Mouse (Mus musculus) neural tube, embryonic 13.5 days (tissue): ENCODE data around the gene Patj. TPM values are rescaled to one million over a fixed set of nuclear protein-coding genes. Genes with fewer than 3 reads are reported as not detected.
"Not testable (repeated sequence)": the region's sequence is repeated elsewhere in the genome, so short reads cannot be mapped to it uniquely, and the experiment has no call there.

Experiments used
- ATAC-seq: fragments of 200-750 bp; cut with Nextera tagmentation; 2 replicates; pipeline ENCODE4 v1.8.0; 2017; ENCODE audit warnings: low read depth, mild to moderate bottlenecking, moderate TSS enrichment, moderate library complexity
- H3K27ac ChIP-seq: fragments of 300-500 bp; sonication (generic); replicated peaks from 2 replicates; pipeline ENCODE4 v1.5.1; 2015; ENCODE audit warnings: moderate library complexity, mild to moderate bottlenecking, inconsistent platforms
- H3K27me3 ChIP-seq: fragments of 300-500 bp; sonication (generic); 2 replicates; pipeline ENCODE4 v1.6.1; 2015; ENCODE audit warnings: mild to moderate bottlenecking, inconsistent platforms
- H3K36me3 ChIP-seq: fragments of 300-500 bp; sonication (generic); 2 replicates; pipeline ENCODE4 v1.6.1; 2015; ENCODE audit warnings: mild to moderate bottlenecking, inconsistent platforms
- H3K4me1 ChIP-seq: fragments of 300-500 bp; sonication (generic); replicated peaks from 2 replicates; pipeline ENCODE4 v1.6.1; 2015; ENCODE audit warnings: inconsistent platforms
- H3K4me2 ChIP-seq: fragments of 300-500 bp; sonication (generic); 2 replicates; pipeline ENCODE4 v1.6.1; 2015; ENCODE audit warnings: inconsistent platforms, mild to moderate bottlenecking, moderate library complexity
- H3K4me3 ChIP-seq: fragments of 300-500 bp; sonication (generic); 2 replicates; pipeline ENCODE4 v1.5.1; 2015; ENCODE audit warnings: mild to moderate bottlenecking, inconsistent platforms
- H3K9ac ChIP-seq: fragments of 300-500 bp; sonication (generic); 2 replicates; pipeline ENCODE4 v1.6.1; 2015; ENCODE audit warnings: moderate library complexity, mild to moderate bottlenecking, inconsistent platforms
- H3K9me3 ChIP-seq: fragments of 300-500 bp; sonication (generic); 2 replicates; pipeline ENCODE4 v1.6.1; 2016; ENCODE audit warnings: inconsistent platforms
- WGBS: fragments of 180-500 bp; shearing (Covaris S2); methylation state at CpG from one replicate; pipeline ENCODE4 v1.1.7; 2015; 5-methylcytosine and 5-hydroxymethylcytosine counted together
- polyA plus RNA-seq: library from polyadenylated mRNA; unstranded; fragments of >200 nt; fragmentation: Nextera tagmentation; extraction: Ambion mirVana; gene quantifications from 2 replicates; pipeline ENCODE4 v1.2.1, GENCODE M21; 2015

Patj gene
- polyA plus RNA-seq, 1 experiment from 2014 or later = 4.5 TPM

- Histone ChIP-seq H3K36me3 (no peaks in the 10 kb centered on the region), H3K27ac (no peak overlapping the region), H3K4me2 (no peak overlapping the region), H3K9me3 (no peaks in the 10 kb centered on the region), H3K4me1 (peaks cover 27% of the 10 kb centered on the region), H3K27me3 (no peaks in the 10 kb centered on the region), H3K4me3 (no peak overlapping the region), H3K9ac (no peak overlapping the region)
- no peak for ATAC-seq
- WGBS = 94% methylated on average over 1 of the region's 1 CpGs
Measured at GRCm38 (mm10) chr4:98689988-98690387, 294.4 kb downstream of the Patj start.

GRCm38 (mm10) chr4:98693465-98694185 lies 298.0 kb downstream of the Patj start:
- H3K36me3 ChIP-seq = no peaks in the 10 kb centered on the region
- no peak overlapping the region for H3K4me3 ChIP-seq
- H3K4me1 ChIP-seq = peaks cover 4% of the 10 kb centered on the region
- no peaks in the 10 kb centered on the region for H3K27me3 ChIP-seq
- H3K9me3 ChIP-seq = no peaks in the 10 kb centered on the region
- WGBS = 72% methylated on average over 9 of the region's 9 CpGs
- no peak for ATAC-seq
- H3K4me2 ChIP-seq = no peak overlapping the region
- H3K27ac ChIP-seq = no peak overlapping the region
- no peak overlapping the region for H3K9ac ChIP-seq

- Histone ChIP-seq H3K9ac (no peak overlapping the region), H3K9me3 (no peaks in the 10 kb centered on the region), H3K36me3 (no peaks in the 10 kb centered on the region), H3K27ac (no peak overlapping the region), H3K27me3 (no peaks in the 10 kb centered on the region), H3K4me2 (no peak overlapping the region), H3K4me3 (no peak overlapping the region), H3K4me1 (0 out of 2 replicates have a peak, but pooled peaks cover 3% of the 10 kb centered on the region)
- 87% methylated on average over 4 of the region's 4 CpGs for WGBS
- no peak for ATAC-seq
Measured at GRCm38 (mm10) chr4:98697932-98698331, 302.3 kb downstream of the Patj start.

GRCm38 (mm10) chr4:98698921-98699320 lies 303.3 kb downstream of the Patj start:
- no peak overlapping the region for H3K27ac ChIP-seq
- no peaks in the 10 kb centered on the region for H3K36me3 ChIP-seq
- no peak overlapping the region for H3K4me2 ChIP-seq
- WGBS = 56% methylated on average over 2 of the region's 3 CpGs
- H3K9ac ChIP-seq = no peak overlapping the region
- H3K4me3 ChIP-seq = no peak overlapping the region
- no peaks in the 10 kb centered on the region for H3K27me3 ChIP-seq
- H3K4me1 ChIP-seq = 0 out of 2 replicates have a peak, but pooled peaks cover 3% of the 10 kb centered on the region
- no peak for ATAC-seq
- no peaks in the 10 kb centered on the region for H3K9me3 ChIP-seq

- Histone ChIP-seq H3K27me3 (no peaks in the 10 kb centered on the region), H3K36me3 (no peaks in the 10 kb centered on the region), H3K27ac (no peak overlapping the region), H3K9ac (no peak overlapping the region), H3K9me3 (no peaks in the 10 kb centered on the region), H3K4me1 (0 out of 2 replicates have a peak, but pooled peaks cover 3% of the 10 kb centered on the region), H3K4me3 (no peak overlapping the region), H3K4me2 (no peak overlapping the region)
- WGBS = 91% methylated on average over 3 of the region's 3 CpGs
- ATAC-seq = no peak
Measured at GRCm38 (mm10) chr4:98700156-98700555, 304.6 kb downstream of the Patj start.

- no peak overlapping the region for H3K9ac ChIP-seq
- WGBS = 35% methylated on average over 12 of the region's 12 CpGs
Measured at GRCm38 (mm10) chr4:98702201-98702894, 306.8 kb downstream of the Patj start.

GRCm38 (mm10) chr4:98710891-98711290 lies 315.3 kb downstream of the Patj start:
- no peaks in the 10 kb centered on the region for H3K4me1 ChIP-seq
- 93% methylated on average over 8 of the region's 8 CpGs for WGBS
- H3K4me3 ChIP-seq = no peak overlapping the region
- no peaks in the 10 kb centered on the region for H3K36me3 ChIP-seq
- H3K27ac ChIP-seq = no peak overlapping the region
- no peaks in the 10 kb centered on the region for H3K27me3 ChIP-seq
- H3K4me2 ChIP-seq = no peak overlapping the region
- H3K9ac ChIP-seq = no peak overlapping the region
- ATAC-seq = no peak
- H3K9me3 ChIP-seq = no peaks in the 10 kb centered on the region

More at GRCm38 (mm10) chr4:98702201-98702894, 306.8 kb downstream of the Patj start:
- Histone ChIP-seq H3K4me2 (peak overlapping the region; percentile 27; the same call in 1 of the 2 replicates), H3K27ac (no peak overlapping the region), H3K4me1 (0 out of 2 replicates have a peak, but pooled peaks cover 3% of the 10 kb centered on the region), H3K4me3 (no peak overlapping the region), H3K36me3 (no peaks in the 10 kb centered on the region), H3K27me3 (no peaks in the 10 kb centered on the region), H3K9me3 (no peaks in the 10 kb centered on the region)
- ATAC-seq = peak; percentile 64

GRCm38 (mm10) chr4:98717735-98718546 lies 322.4 kb downstream of the Patj start:
- no peak overlapping the region; the same call in 1 of the 2 replicates for H3K27ac ChIP-seq
- no peaks in the 10 kb centered on the region for H3K27me3 ChIP-seq
- no peaks in the 10 kb centered on the region for H3K4me1 ChIP-seq
- peak; percentile 85 for ATAC-seq
- no peaks in the 10 kb centered on the region; the same call in 1 of the 2 replicates for H3K9me3 ChIP-seq
- 75% methylated on average over 17 of the region's 17 CpGs for WGBS
- no peak overlapping the region for H3K9ac ChIP-seq
- no peak overlapping the region for H3K4me2 ChIP-seq
- no peak overlapping the region for H3K4me3 ChIP-seq
- no peaks in the 10 kb centered on the region for H3K36me3 ChIP-seq

- Histone ChIP-seq H3K27me3 (no peaks in the 10 kb centered on the region), H3K36me3 (no peaks in the 10 kb centered on the region), H3K4me3 (no peak overlapping the region), H3K4me2 (no peak overlapping the region), H3K4me1 (no peaks in the 10 kb centered on the region), H3K9me3 (no peaks in the 10 kb centered on the region; the same call in 1 of the 2 replicates), H3K27ac (no peak overlapping the region), H3K9ac (no peak overlapping the region)
- WGBS = 84% methylated on average over 10 of the region's 10 CpGs
- peak; percentile 55; the same call in 1 of the 2 replicates for ATAC-seq
Measured at GRCm38 (mm10) chr4:98718547-98718917, 322.9 kb downstream of the Patj start.

GRCm38 (mm10) chr4:98722454-98722853 lies 326.9 kb downstream of the Patj start:
- Histone ChIP-seq H3K27me3 (peaks cover 17% of the 10 kb centered on the region), H3K36me3 (no peaks in the 10 kb centered on the region), H3K9me3 (no peaks in the 10 kb centered on the region; the same call in 1 of the 2 replicates), H3K4me2 (no peak overlapping the region), H3K27ac (no peak overlapping the region), H3K4me3 (no peak overlapping the region), H3K4me1 (peaks cover 11% of the 10 kb centered on the region), H3K9ac (no peak overlapping the region)
- WGBS = 11% methylated on average over 8 of the region's 8 CpGs
- no peak for ATAC-seq

- 76% methylated on average over 1 of the region's 1 CpGs for WGBS
- H3K36me3 ChIP-seq, H3K4me2 ChIP-seq, ATAC-seq, H3K9me3 ChIP-seq, H3K4me3 ChIP-seq, H3K27ac ChIP-seq, H3K9ac ChIP-seq: not testable (repeated sequence)
- peaks cover 35% of the 10 kb centered on the region for H3K27me3 ChIP-seq
- H3K4me1 ChIP-seq = peaks cover 21% of the 10 kb centered on the region
Measured at GRCm38 (mm10) chr4:98724682-98725081, 329.1 kb downstream of the Patj start.

GRCm38 (mm10) chr4:98725439-98725838 lies 329.9 kb downstream of the Patj start:
- Histone ChIP-seq H3K27ac (no peak overlapping the region), H3K36me3 (no peaks in the 10 kb centered on the region), H3K9me3 (no peaks in the 10 kb centered on the region; the same call in 1 of the 2 replicates), H3K4me1 (peaks cover 21% of the 10 kb centered on the region), H3K9ac (no peak overlapping the region), H3K27me3 (peaks cover 35% of the 10 kb centered on the region), H3K4me3 (no peak overlapping the region), H3K4me2 (no peak overlapping the region)
- ATAC-seq = no peak
- WGBS = 43% methylated on average over 4 of the region's 4 CpGs
